Mouse (Mus musculus): ENCODE results near the gene Ms4a6b. TPM values are rescaled to one million over a fixed set of nuclear protein-coding genes. Genes with fewer than 3 reads are reported as not detected.
A peak's percentile ranks its signal among the peaks of the same experiment; 100 is the strongest.
"Not testable (repeated sequence)": the region's sequence is repeated elsewhere in the genome, so short reads cannot be mapped to it uniquely, and the experiment has no call there.

Ms4a6b gene
- total RNA-seq (2021): 1 to 10 TPM in 1 of 2 experiments, under 1 TPM in 1; 0.94 to 1.5 TPM

GRCm38 (mm10) chr19:11516246-11516645 is at the start of gene Ms4a6b:
TSS of gene Ms4a6b (plus strand) at chr19:11516512.
- no peak for DNase-seq (ENCODE audit: low spot score in 2 of 2)
- intact Hi-C loops (cut with DNase I): no loop called here

- DNase-seq (ENCODE audit: low spot score in 2 of 2); intact Hi-C loops (cut with DNase I): not testable (repeated sequence)
Observed at GRCm38 (mm10) chr19:11468361-11468760, 48.0 kb upstream of the Ms4a6b start.

GRCm38 (mm10) chr19:11469215-11469614 is 47.1 kb upstream of the Ms4a6b start, which contains the start of gene Ms4a6c:
TSS of gene Ms4a6c (plus strand) at chr19:11469366.
- DNase-seq (ENCODE audit: low spot score in 2 of 2); intact Hi-C loops (cut with DNase I): not testable (repeated sequence)

- no peak for DNase-seq (ENCODE audit: low spot score in 2 of 2)
- intact Hi-C loops (cut with DNase I): no loop called here
Observed at GRCm38 (mm10) chr19:11479714-11480113, 36.6 kb upstream of the Ms4a6b start.

- no peak for DNase-seq (ENCODE audit: low spot score in 2 of 2)
- intact Hi-C loops (cut with DNase I): no loop called here
Observed at GRCm38 (mm10) chr19:11482684-11483083, 33.6 kb upstream of the Ms4a6b start.

- no peak for DNase-seq (ENCODE audit: low spot score in 2 of 2)
- intact Hi-C loops (cut with DNase I): no loop called here
Observed at GRCm38 (mm10) chr19:11483941-11484340, 32.4 kb upstream of the Ms4a6b start.

- no peak for DNase-seq (ENCODE audit: low spot score in 2 of 2)
- intact Hi-C loops (cut with DNase I): no loop called here
Observed at GRCm38 (mm10) chr19:11484388-11484787, 31.9 kb upstream of the Ms4a6b start.

- DNase-seq (ENCODE audit: low spot score in 2 of 2): no peak
- intact Hi-C loops (cut with DNase I): no loop called here
Observed at GRCm38 (mm10) chr19:11485266-11485665, 31.0 kb upstream of the Ms4a6b start.

GRCm38 (mm10) chr19:11485746-11486145 is 30.6 kb upstream of the Ms4a6b start, which contains the start of gene Gm8369:
TSS of gene Gm8369 (plus strand) at chr19:11485938.
- DNase-seq (ENCODE audit: low spot score in 2 of 2): peak; percentile 15 to 34
- intact Hi-C loops (cut with DNase I): no loop called here

- intact Hi-C loops (cut with DNase I): no loop called here
- no peak for DNase-seq (ENCODE audit: low spot score in 2 of 2)
Observed at GRCm38 (mm10) chr19:11486599-11486998, 29.7 kb upstream of the Ms4a6b start.

- no peak for DNase-seq (ENCODE audit: low spot score in 2 of 2)
- intact Hi-C loops (cut with DNase I): no loop called here
Observed at GRCm38 (mm10) chr19:11491406-11492189, 24.7 kb upstream of the Ms4a6b start.

GRCm38 (mm10) chr19:11492671-11493070 is 23.6 kb upstream of the Ms4a6b start:
- intact Hi-C loops (cut with DNase I): no loop called here

GRCm38 (mm10) chr19:11494519-11494918 is 21.8 kb upstream of the Ms4a6b start:
- DNase-seq (ENCODE audit: low spot score in 2 of 2): no peak
- intact Hi-C loops (cut with DNase I): no loop called here

More at GRCm38 (mm10) chr19:11492671-11493070, 23.6 kb upstream of the Ms4a6b start:
- no peak for DNase-seq (ENCODE audit: low spot score in 2 of 2)

GRCm38 (mm10) chr19:11496361-11496760 is 20.0 kb upstream of the Ms4a6b start:
- DNase-seq (ENCODE audit: low spot score in 2 of 2): no peak
- intact Hi-C loops (cut with DNase I): no loop called here

- DNase-seq (ENCODE audit: low spot score in 2 of 2); intact Hi-C loops (cut with DNase I): not testable (repeated sequence)
Observed at GRCm38 (mm10) chr19:11497300-11497699, 19.0 kb upstream of the Ms4a6b start.

- intact Hi-C loops (cut with DNase I): loop anchor here (2.0 kb wide), 1 partner anchor 48 kb away; no protein-coding TSS in a partner anchor
- DNase-seq (ENCODE audit: low spot score in 2 of 2): no peak
Observed at GRCm38 (mm10) chr19:11500796-11501195, 15.5 kb upstream of the Ms4a6b start.

GRCm38 (mm10) chr19:11501326-11501725 is 15.0 kb upstream of the Ms4a6b start:
- intact Hi-C loops (cut with DNase I): loop anchor here (2.0 kb wide), 1 partner anchor 47 kb away; no protein-coding TSS in a partner anchor
- no peak for DNase-seq (ENCODE audit: low spot score in 2 of 2)

GRCm38 (mm10) chr19:11504857-11505256 is 11.5 kb upstream of the Ms4a6b start:
- intact Hi-C loops (cut with DNase I): no loop called here
- no peak for DNase-seq (ENCODE audit: low spot score in 2 of 2)

GRCm38 (mm10) chr19:11513458-11513857 is 2.9 kb upstream of the Ms4a6b start:
- intact Hi-C loops (cut with DNase I): no loop called here

GRCm38 (mm10) chr19:11516845-11517244 is 533 bp downstream of the Ms4a6b start:
- no peak for DNase-seq (ENCODE audit: low spot score in 2 of 2)
- intact Hi-C loops (cut with DNase I): no loop called here

More at GRCm38 (mm10) chr19:11513458-11513857, 2.9 kb upstream of the Ms4a6b start:
- DNase-seq (ENCODE audit: low spot score in 2 of 2): no peak

- DNase-seq (ENCODE audit: low spot score in 2 of 2); intact Hi-C loops (cut with DNase I): not testable (repeated sequence)
Observed at GRCm38 (mm10) chr19:11517373-11517772, 1.1 kb downstream of the Ms4a6b start.
